Mouse (Mus musculus) ovary, postnatal 36 days (tissue): Measurements from ENCODE around the gene Gm45785.
"Not testable (repeated sequence)": the region's sequence is repeated elsewhere in the genome, so short reads cannot be mapped to it uniquely, and the experiment has no call there.

Source experiments
- DNase-seq: peaks from one replicate; pipeline ENCODE4 v3.0.0; 2022; ENCODE audit warnings: low spot score, mixed read lengths

Gm45785 gene

DNA sequence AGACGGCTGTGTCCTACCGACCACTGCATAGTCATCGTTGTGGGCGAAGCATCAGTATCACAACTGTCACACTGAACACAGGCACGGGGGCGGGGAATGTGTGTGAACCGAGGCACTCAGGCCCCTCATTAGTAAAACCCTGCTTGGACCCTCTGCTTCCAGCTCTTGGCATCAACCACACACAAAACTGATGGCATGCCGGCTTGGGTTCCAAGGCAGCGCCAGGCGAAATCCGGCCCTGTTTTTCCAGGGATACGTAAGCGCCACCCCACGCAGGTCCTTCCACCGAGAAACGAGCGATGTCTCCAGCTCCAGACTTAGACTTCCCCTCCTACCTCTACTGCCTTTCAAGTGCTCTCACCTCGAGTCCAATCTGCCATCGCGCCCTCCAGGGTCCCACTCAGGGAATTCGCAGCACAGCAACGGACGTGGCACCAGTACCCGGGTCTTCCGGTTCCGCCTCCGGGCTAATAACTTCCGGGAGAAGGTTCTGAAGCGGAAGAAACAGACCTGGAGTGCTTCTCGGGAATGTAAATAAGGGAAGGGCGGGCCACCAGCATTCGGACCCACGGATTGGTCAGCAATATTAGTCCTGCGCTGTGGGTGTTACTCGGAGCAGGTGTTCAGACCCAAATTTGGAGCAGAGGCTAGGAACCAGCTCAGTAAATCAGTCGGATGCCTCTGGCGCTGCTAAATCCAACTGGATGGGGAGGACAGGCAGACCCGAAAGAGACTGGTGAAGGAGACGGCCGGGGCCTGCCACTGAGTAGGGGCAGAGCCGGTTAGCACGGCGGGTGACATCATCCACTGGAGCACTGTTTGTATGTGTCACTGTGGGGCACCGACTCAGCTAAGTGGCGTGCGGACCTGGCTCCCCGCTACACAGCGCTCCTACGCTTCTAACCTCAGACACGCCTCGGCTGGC, at the start of gene Gm45785:
Gene Gm45785 (minus strand): TSS at position 472 of the 925 bp plus-strand sequence.
- peak; percentile 80 for DNase-seq

DNA sequence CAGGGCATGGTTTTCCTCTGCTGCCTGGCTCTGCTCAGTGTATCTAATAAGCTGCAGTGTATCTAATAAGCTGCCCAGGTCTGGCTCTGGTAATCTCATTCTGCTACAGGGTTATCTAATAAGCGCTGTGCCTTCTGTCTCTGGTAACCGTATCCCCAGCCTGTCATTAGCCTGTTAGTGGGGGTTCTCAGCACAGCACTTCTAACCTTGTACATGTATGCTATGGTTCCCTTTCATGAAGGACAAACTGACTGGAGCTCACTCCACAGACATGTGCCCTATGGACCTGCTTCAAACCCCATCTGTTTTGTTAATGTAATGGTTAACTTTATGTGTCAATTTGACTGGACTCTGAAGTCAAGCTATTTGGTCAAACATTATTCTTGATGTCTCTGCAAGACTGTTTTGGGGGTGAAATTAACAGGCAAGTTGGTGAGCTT, 49.5 kb upstream of the Gm45785 start:
- no peak for DNase-seq

GRCm38 (mm10) chr7:140903212-140903611, 47.1 kb upstream of the Gm45785 start:
- peak; percentile 80 for DNase-seq

- DNase-seq, result peak; percentile 34
These were observed 46.1 kb upstream of the Gm45785 start for GRCm38 (mm10) chr7:140902036-140902875.

DNA sequence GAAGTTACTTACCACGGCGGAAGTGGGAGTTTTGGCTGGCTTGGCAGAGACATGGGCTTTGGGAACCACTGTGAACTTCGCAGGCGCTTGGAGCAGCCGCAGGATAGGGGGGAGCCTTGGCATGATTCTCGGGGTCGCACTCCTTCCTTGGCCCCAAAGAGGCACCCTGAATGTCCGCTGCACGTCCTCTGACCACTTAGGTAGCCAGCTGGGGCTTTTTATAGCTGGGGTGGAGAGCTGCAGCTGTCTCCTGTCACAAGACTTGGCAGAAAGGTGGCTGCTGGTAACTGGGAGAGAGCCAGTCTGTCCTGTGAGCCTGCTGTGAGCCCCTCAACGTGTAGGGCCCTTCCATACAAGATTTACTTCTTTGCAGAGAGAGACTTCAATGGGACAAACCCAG, 44.1 kb upstream of the Gm45785 start, which contains the start of gene Cox8b:
Gene Cox8b (minus strand): TSS at position 227 of the 400 bp plus-strand sequence.
- DNase-seq, result no peak

GRCm38 (mm10) chr7:140899121-140899520, 43.0 kb upstream of the Gm45785 start:
- DNase-seq, result no peak

GRCm38 (mm10) chr7:140897863-140898262, 41.7 kb upstream of the Gm45785 start:
- DNase-seq, result no peak

DNA sequence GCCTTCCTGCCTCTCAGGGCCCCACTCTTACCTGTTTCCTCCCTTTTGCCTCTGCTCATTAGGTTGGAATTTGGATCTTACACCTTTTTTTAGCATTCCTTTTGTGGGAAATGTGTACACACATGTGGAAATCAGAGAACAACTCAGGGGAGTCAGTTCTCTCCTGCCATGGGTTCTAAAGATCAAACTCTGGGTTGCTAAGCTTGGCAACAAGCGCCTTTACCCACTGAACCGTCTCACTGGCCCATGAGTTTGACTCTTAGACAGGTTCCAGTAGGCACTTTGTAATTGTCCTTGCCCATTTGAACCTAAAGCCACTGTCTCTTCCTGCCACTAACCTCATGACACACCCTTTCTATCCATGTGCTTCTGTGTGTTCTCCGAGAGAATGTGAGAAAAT, 38.5 kb upstream of the Gm45785 start:
- no peak for DNase-seq

DNA sequence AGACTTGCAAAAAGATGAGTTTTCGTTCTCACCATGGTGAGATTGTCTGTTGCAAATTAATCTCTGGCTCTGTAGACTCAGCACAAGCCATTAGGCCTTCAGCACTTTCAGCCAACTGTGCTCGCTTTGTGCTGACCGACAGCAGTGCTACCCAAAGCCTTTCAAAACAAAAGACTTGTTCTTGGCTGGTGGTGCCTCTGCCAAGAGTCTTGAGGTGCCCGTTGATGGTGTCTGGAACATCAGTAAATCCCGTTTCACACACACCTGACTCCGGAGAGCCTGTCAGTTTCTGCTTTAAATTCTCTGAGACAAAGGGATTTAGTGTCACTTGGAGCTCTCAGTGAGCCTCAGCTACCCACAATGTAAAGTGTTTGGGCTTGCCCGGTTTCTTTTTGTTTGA, 37.9 kb upstream of the Gm45785 start:
- DNase-seq, result no peak

DNA sequence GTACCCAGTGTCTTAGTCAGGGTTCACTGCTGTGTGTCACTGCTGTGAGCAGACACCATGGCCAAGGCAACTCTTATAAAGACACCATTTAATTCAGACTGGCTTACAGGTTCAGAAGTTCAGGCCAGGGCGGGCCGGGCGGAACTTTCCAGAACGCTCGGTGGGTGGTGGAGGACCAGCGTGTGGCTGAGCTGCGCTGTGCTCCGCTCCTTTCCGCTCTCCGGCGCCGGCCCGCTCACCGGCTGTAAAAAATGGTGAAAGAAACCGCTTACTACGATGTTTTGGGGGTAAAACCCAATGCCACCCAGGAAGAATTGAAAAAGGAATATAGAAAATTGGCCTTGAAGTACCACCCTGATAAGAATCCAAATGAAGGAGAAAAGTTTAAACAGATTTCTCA, 34.5 kb upstream of the Gm45785 start:
- not testable (repeated sequence) for DNase-seq

DNA sequence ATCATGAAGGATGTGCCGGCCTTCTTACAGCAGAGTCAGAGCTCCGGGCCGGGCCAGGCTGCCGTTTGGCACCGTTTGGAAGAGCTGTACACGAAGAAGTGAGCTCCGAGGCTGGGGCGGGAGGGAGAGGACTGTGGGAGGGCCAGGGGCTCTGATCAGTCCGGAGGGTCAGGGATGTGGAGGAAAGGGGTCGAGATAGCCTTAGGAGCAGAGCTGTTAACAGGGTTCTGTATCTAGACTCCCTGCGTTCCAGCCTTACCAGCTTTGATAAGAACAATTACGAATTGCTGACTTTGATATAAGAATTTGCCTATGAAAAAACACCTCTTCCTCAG, 26.3 kb upstream of the Gm45785 start:
- no peak for DNase-seq

GRCm38 (mm10) chr7:140881696-140882468, 25.8 kb upstream of the Gm45785 start, which contains the start of the genes Psmd13 and Sirt3:
Gene Psmd13, plus strand, starts transcription at chr7:140881968.
Gene Sirt3, minus strand, starts transcription at chr7:140882309.
- DNase-seq, result peak; percentile 91

GRCm38 (mm10) chr7:140880865-140881515, 24.9 kb upstream of the Gm45785 start:
- DNase-seq, result no peak

- no peak for DNase-seq
These were observed 24.3 kb upstream of the Gm45785 start for GRCm38 (mm10) chr7:140880419-140880818.

- DNase-seq, result no peak
These were observed 23.2 kb upstream of the Gm45785 start for GRCm38 (mm10) chr7:140879355-140879754.

DNA sequence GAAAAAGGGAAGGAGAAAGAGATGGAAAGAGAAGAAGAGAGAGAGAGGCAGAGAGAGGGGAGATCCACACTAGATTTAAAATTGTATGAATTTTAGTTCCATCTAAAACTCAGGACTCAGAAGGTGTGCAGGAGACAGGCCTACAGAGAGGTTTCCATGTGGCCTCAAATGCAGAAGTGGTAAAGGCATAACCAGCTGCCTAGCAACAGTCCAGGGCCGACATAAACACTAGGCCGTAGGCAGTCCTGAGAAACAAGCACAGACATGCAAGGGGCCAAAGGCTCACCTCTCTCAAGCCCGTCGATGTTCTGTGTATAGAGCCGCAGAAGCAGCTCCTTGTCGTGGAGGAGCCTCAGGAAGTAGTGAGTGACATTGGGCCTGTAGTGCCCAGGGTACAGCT, 21.2 kb upstream of the Gm45785 start:
- DNase-seq, result no peak

GRCm38 (mm10) chr7:140874224-140874623, 18.1 kb upstream of the Gm45785 start:
- no peak for DNase-seq

- DNase-seq, result no peak
These were observed 8.6 kb upstream of the Gm45785 start for GRCm38 (mm10) chr7:140864761-140865160.

GRCm38 (mm10) chr7:140860728-140861127, 4.6 kb upstream of the Gm45785 start:
- DNase-seq, result no peak

GRCm38 (mm10) chr7:140859997-140860396, 3.9 kb upstream of the Gm45785 start:
- no peak for DNase-seq

DNA sequence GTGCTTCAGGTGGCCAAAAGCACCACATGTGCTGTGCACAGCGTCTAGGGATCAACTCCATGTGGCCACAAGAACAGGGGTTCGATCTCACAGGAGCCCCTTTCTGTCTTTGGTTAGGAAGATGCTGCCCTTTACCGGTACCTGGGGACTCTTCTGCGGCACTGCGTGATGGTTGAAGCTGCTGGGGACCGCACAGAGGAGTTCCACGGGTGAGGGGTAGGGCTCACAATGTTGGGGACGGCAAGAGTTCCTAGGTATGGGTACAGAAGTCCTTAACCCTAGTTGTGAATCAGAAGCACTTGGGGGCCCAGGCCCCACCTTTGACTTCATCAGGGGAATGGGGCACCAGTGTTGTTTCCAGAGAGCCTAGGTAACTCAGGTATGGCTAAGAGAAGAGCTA, 2.6 kb upstream of the Gm45785 start:
- no peak for DNase-seq
